Mouse (Mus musculus) retina, postnatal 1 day (tissue): ENCODE results near the gene 5730596B20Rik.

ENCODE experiments used
- DNase-seq: peaks from one replicate; pipeline ENCODE4 v3.0.0-alpha.2; 2012

The 5730596B20Rik gene

GRCm38 (mm10) chr6:52177061-52177735 lies at the start of gene 5730596B20Rik:
Gene 5730596B20Rik (plus strand): TSS chr6:52177498.
- no peak for DNase-seq

GRCm38 (mm10) chr6:52137841-52138535 lies 39.3 kb upstream of the 5730596B20Rik start:
- DNase-seq, result peak; percentile 83

GRCm38 (mm10) chr6:52138576-52138975 lies 38.7 kb upstream of the 5730596B20Rik start:
- DNase-seq, result peak; percentile 29

- no peak for DNase-seq
Measured at GRCm38 (mm10) chr6:52139115-52139514, 38.2 kb upstream of the 5730596B20Rik start.

GRCm38 (mm10) chr6:52150401-52150966 lies 26.8 kb upstream of the 5730596B20Rik start:
- peak; percentile 23 for DNase-seq

- peak; percentile 34 for DNase-seq
Measured at GRCm38 (mm10) chr6:52151571-52151970, 25.7 kb upstream of the 5730596B20Rik start.

GRCm38 (mm10) chr6:52152226-52153193 lies 24.8 kb upstream of the 5730596B20Rik start:
- peak; percentile 25 for DNase-seq

- no peak for DNase-seq
Measured at GRCm38 (mm10) chr6:52153270-52153669, 24.0 kb upstream of the 5730596B20Rik start.

- peak; percentile 27 for DNase-seq
Measured at GRCm38 (mm10) chr6:52154044-52154443, 23.3 kb upstream of the 5730596B20Rik start.

GRCm38 (mm10) chr6:52155471-52155870 lies 21.8 kb upstream of the 5730596B20Rik start:
- DNase-seq, result no peak

- no peak for DNase-seq
Measured at GRCm38 (mm10) chr6:52156551-52157200, 20.6 kb upstream of the 5730596B20Rik start.

- no peak for DNase-seq
Measured at GRCm38 (mm10) chr6:52157466-52158275, 19.6 kb upstream of the 5730596B20Rik start.

- peak; percentile 79 for DNase-seq
Measured at GRCm38 (mm10) chr6:52158276-52159051, 18.8 kb upstream of the 5730596B20Rik start, which contains the start of gene Hoxa1. Gene Hoxa1 (minus strand): TSS chr6:52158317.

- DNase-seq, result no peak
Measured at GRCm38 (mm10) chr6:52159164-52159761, 18.0 kb upstream of the 5730596B20Rik start.

- DNase-seq, result no peak
Measured at GRCm38 (mm10) chr6:52159979-52160378, 17.3 kb upstream of the 5730596B20Rik start.

GRCm38 (mm10) chr6:52160511-52161335 lies 16.6 kb upstream of the 5730596B20Rik start:
- no peak for DNase-seq

- no peak for DNase-seq
Measured at GRCm38 (mm10) chr6:52161336-52162092, 15.8 kb upstream of the 5730596B20Rik start.

- DNase-seq, result no peak
Measured at GRCm38 (mm10) chr6:52162093-52162380, 15.3 kb upstream of the 5730596B20Rik start.
